Mouse (Mus musculus): ENCODE results near the gene Smpd1. TPM values are rescaled to one million over a fixed set of nuclear protein-coding genes. Genes with fewer than 3 reads are reported as not detected.
A peak's percentile ranks its signal among the peaks of the same experiment; 100 is the strongest.

Smpd1 gene
- polyA plus RNA-seq, 1 experiment from 2014 or later: 52.4 TPM

- no peak overlapping the region for H3K4me3 ChIP-seq
Observed at GRCm38 (mm10) chr7:105577377-105577871, 23.3 kb downstream of the Smpd1 start.

GRCm38 (mm10) chr7:105578481-105578880 is 24.3 kb downstream of the Smpd1 start:
- peaks cover 10% of the 10 kb centered on the region for H3K4me1 ChIP-seq (replicated peaks)
- no peak overlapping the region for H3K4me3 ChIP-seq
- H3K9me3 ChIP-seq (replicated peaks): no peaks in the 10 kb centered on the region
- H3K4me2 ChIP-seq: no peak overlapping the region
- no peak overlapping the region for H3K27ac ChIP-seq (ENCODE audit: poor library complexity, severe bottlenecking)
- WGBS: 76% methylated on average over 2 of the region's 2 CpGs
- H3K9ac ChIP-seq: no peak overlapping the region
- no peaks in the 10 kb centered on the region for H3K27me3 ChIP-seq (replicated peaks)
- peaks cover 8% of the 10 kb centered on the region for H3K36me3 ChIP-seq
- ATAC-seq (ENCODE audit: insufficient number of reproducible peaks, low FRiP score): no peak

More at GRCm38 (mm10) chr7:105577377-105577871, 23.3 kb downstream of the Smpd1 start:
- Histone ChIP-seq H3K36me3 (peaks cover 18% of the 10 kb centered on the region), H3K9me3 (replicated peaks) (no peaks in the 10 kb centered on the region), H3K4me1 (replicated peaks) (peaks cover 10% of the 10 kb centered on the region), H3K27ac (ENCODE audit: poor library complexity, severe bottlenecking) (no peak overlapping the region), H3K9ac (no peak overlapping the region), H3K4me2 (no peak overlapping the region), H3K27me3 (replicated peaks) (no peaks in the 10 kb centered on the region)
- WGBS: 80% methylated on average over 6 of the region's 6 CpGs
- no peak for ATAC-seq (ENCODE audit: insufficient number of reproducible peaks, low FRiP score)

GRCm38 (mm10) chr7:105580627-105581089 is 26.5 kb downstream of the Smpd1 start:
- H3K4me3 ChIP-seq: peak overlapping the region; percentile 87
- peaks cover 10% of the 10 kb centered on the region for H3K4me1 ChIP-seq (replicated peaks)
- H3K27ac ChIP-seq (ENCODE audit: poor library complexity, severe bottlenecking): peak overlapping the region; percentile 66
- H3K9me3 ChIP-seq (replicated peaks): no peaks in the 10 kb centered on the region
- WGBS: 2% methylated on average over 18 of the region's 22 CpGs
- H3K27me3 ChIP-seq (replicated peaks): no peaks in the 10 kb centered on the region
- peak; percentile 47 for ATAC-seq (ENCODE audit: insufficient number of reproducible peaks, low FRiP score)
- H3K9ac ChIP-seq: peak overlapping the region; percentile 79
- peak overlapping the region; percentile 84 for H3K4me2 ChIP-seq
- H3K36me3 ChIP-seq: no peaks in the 10 kb centered on the region

GRCm38 (mm10) chr7:105581094-105581703 is 27.0 kb downstream of the Smpd1 start, which contains the start of gene Apbb1:
Apbb1 (minus strand) TSS chr7:105581653.
- Histone ChIP-seq H3K4me3 (peak within 1 kb of the TSS; percentile 87), H3K36me3 (no peaks in the 10 kb centered on the region), H3K9me3 (replicated peaks) (no peaks in the 10 kb centered on the region), H3K27ac (ENCODE audit: poor library complexity, severe bottlenecking) (peak within 1 kb of the TSS; percentile 66), H3K4me1 (replicated peaks) (peaks cover 10% of the 10 kb centered on the region), H3K9ac (peak within 1 kb of the TSS; percentile 79), H3K27me3 (replicated peaks) (no peaks in the 10 kb centered on the region), H3K4me2 (peak within 1 kb of the TSS; percentile 84)
- ATAC-seq (ENCODE audit: insufficient number of reproducible peaks, low FRiP score): peak; percentile 95
- WGBS: under 1% methylated on average over 31 of the region's 54 CpGs

- Histone ChIP-seq H3K36me3 (no peaks in the 10 kb centered on the region), H3K9me3 (replicated peaks) (no peaks in the 10 kb centered on the region), H3K9ac (0 out of 2 replicates have a peak overlapping the region, but pooled peaks have one; percentile 7), H3K27ac (ENCODE audit: poor library complexity, severe bottlenecking) (peak overlapping the region; percentile 66), H3K4me3 (peak overlapping the region; percentile 87), H3K4me1 (replicated peaks) (peaks cover 10% of the 10 kb centered on the region), H3K27me3 (replicated peaks) (no peaks in the 10 kb centered on the region), H3K4me2 (peak overlapping the region; percentile 84)
- WGBS: 80% methylated on average over 2 of the region's 2 CpGs
- no peak for ATAC-seq (ENCODE audit: insufficient number of reproducible peaks, low FRiP score)
Observed at GRCm38 (mm10) chr7:105581959-105582358, 27.8 kb downstream of the Smpd1 start.

- Histone ChIP-seq H3K27ac (ENCODE audit: poor library complexity, severe bottlenecking) (no peak overlapping the region), H3K4me1 (replicated peaks) (peaks cover 9% of the 10 kb centered on the region; the same call in 1 of the 2 replicates), H3K9me3 (replicated peaks) (no peaks in the 10 kb centered on the region), H3K36me3 (no peaks in the 10 kb centered on the region), H3K9ac (no peak overlapping the region), H3K27me3 (replicated peaks) (no peaks in the 10 kb centered on the region), H3K4me2 (no peak overlapping the region), H3K4me3 (no peak overlapping the region)
- WGBS: 57% methylated on average over 9 of the region's 9 CpGs
- ATAC-seq (ENCODE audit: insufficient number of reproducible peaks, low FRiP score): no peak
Observed at GRCm38 (mm10) chr7:105588325-105588912, 34.3 kb downstream of the Smpd1 start.

GRCm38 (mm10) chr7:105590097-105590496 is 35.9 kb downstream of the Smpd1 start:
- Histone ChIP-seq H3K27me3 (replicated peaks) (no peaks in the 10 kb centered on the region), H3K4me2 (no peak overlapping the region), H3K36me3 (no peaks in the 10 kb centered on the region), H3K27ac (ENCODE audit: poor library complexity, severe bottlenecking) (no peak overlapping the region), H3K9me3 (replicated peaks) (no peaks in the 10 kb centered on the region), H3K9ac (no peak overlapping the region), H3K4me1 (replicated peaks) (peaks cover 9% of the 10 kb centered on the region; the same call in 1 of the 2 replicates), H3K4me3 (no peak overlapping the region)
- no peak for ATAC-seq (ENCODE audit: insufficient number of reproducible peaks, low FRiP score)
- 23% methylated on average over 7 of the region's 7 CpGs for whole genome bisulfite sequencing

- 42% methylated on average over 9 of the region's 9 CpGs for whole genome bisulfite sequencing
- no peaks in the 10 kb centered on the region for H3K27me3 ChIP-seq (replicated peaks)
- no peaks in the 10 kb centered on the region for H3K36me3 ChIP-seq
- no peaks in the 10 kb centered on the region for H3K4me1 ChIP-seq (replicated peaks)
- no peak overlapping the region for H3K27ac ChIP-seq (ENCODE audit: poor library complexity, severe bottlenecking)
- no peak overlapping the region for H3K4me2 ChIP-seq
- peaks cover 7% of the 10 kb centered on the region; the same call in 1 of the 2 replicates for H3K9me3 ChIP-seq (replicated peaks)
- ATAC-seq (ENCODE audit: insufficient number of reproducible peaks, low FRiP score): peak; percentile 63; the same call in 1 of the 2 replicates
- no peak overlapping the region for H3K4me3 ChIP-seq
- H3K9ac ChIP-seq: no peak overlapping the region
Observed at GRCm38 (mm10) chr7:105602860-105603623, 48.9 kb downstream of the Smpd1 start.

Other genes with a start within 250 kb of the Smpd1 start
- gene Olfr689, start 243.2 kb upstream of the Smpd1 start, polyA plus RNA-seq (2016; fragmentation: Nextera tagmentation; extraction: Ambion mirVana): not detected in 2 replicates
- gene Olfr690, start 220.3 kb upstream of the Smpd1 start, polyA plus RNA-seq (2016; fragmentation: Nextera tagmentation; extraction: Ambion mirVana): not detected in 2 replicates
- gene Olfr691, start 212.1 kb upstream of the Smpd1 start, polyA plus RNA-seq (2016; fragmentation: Nextera tagmentation; extraction: Ambion mirVana): not detected in 2 replicates
- gene Olfr692, start 186.1 kb upstream of the Smpd1 start, polyA plus RNA-seq (2016; fragmentation: Nextera tagmentation; extraction: Ambion mirVana): not detected in 2 replicates
- not detected in 2 replicates for gene Gm5901, start 179.3 kb upstream of the Smpd1 start, polyA plus RNA-seq (2016; fragmentation: Nextera tagmentation; extraction: Ambion mirVana)
- 34.0 and 36.2 TPM in 2 replicates for gene Fam160a2, start 154.3 kb upstream of the Smpd1 start, polyA plus RNA-seq (2016; fragmentation: Nextera tagmentation; extraction: Ambion mirVana)
- gene Cnga4, start 149.8 kb upstream of the Smpd1 start, polyA plus RNA-seq (2016; fragmentation: Nextera tagmentation; extraction: Ambion mirVana): not detected in 2 replicates
- gene Cckbr, start 128.6 kb upstream of the Smpd1 start, polyA plus RNA-seq (2016; fragmentation: Nextera tagmentation; extraction: Ambion mirVana): not detected in 2 replicates
- 68.1 and 72.6 TPM in 2 replicates for gene Cavin3, start 72.1 kb upstream of the Smpd1 start, polyA plus RNA-seq (2016; fragmentation: Nextera tagmentation; extraction: Ambion mirVana)
- gene Apbb1, start 27.3 kb downstream of the Smpd1 start, polyA plus RNA-seq (2016; fragmentation: Nextera tagmentation; extraction: Ambion mirVana): 48.8 and 52.9 TPM in 2 replicates
- 0.33 and 1.9 TPM in 2 replicates for gene Hpx, start 45.8 kb downstream of the Smpd1 start, polyA plus RNA-seq (2016; fragmentation: Nextera tagmentation; extraction: Ambion mirVana)
- gene Trim3, start 79.2 kb downstream of the Smpd1 start, polyA plus RNA-seq (2016; fragmentation: Nextera tagmentation; extraction: Ambion mirVana): 27.9 and 30.7 TPM in 2 replicates
- gene Timm10b, start 85.7 kb downstream of the Smpd1 start, polyA plus RNA-seq (2016; fragmentation: Nextera tagmentation; extraction: Ambion mirVana): 142 and 155 TPM in 2 replicates
- gene Arfip2, start 86.1 kb downstream of the Smpd1 start, polyA plus RNA-seq (2016; fragmentation: Nextera tagmentation; extraction: Ambion mirVana): 45.5 and 45.6 TPM in 2 replicates
- 14.1 and 14.8 TPM in 2 replicates for gene Gm45799, start 86.2 kb downstream of the Smpd1 start, polyA plus RNA-seq (2016; fragmentation: Nextera tagmentation; extraction: Ambion mirVana)
- gene Dnhd1, start 96.5 kb downstream of the Smpd1 start, polyA plus RNA-seq (2016; fragmentation: Nextera tagmentation; extraction: Ambion mirVana): 0.41 and 0.52 TPM in 2 replicates
- gene Ilk, start 182.2 kb downstream of the Smpd1 start, polyA plus RNA-seq (2016; fragmentation: Nextera tagmentation; extraction: Ambion mirVana): 384 and 391 TPM in 2 replicates
- gene Rrp8, start 183.0 kb downstream of the Smpd1 start, polyA plus RNA-seq (2016; fragmentation: Nextera tagmentation; extraction: Ambion mirVana): 29.1 and 30.9 TPM in 2 replicates
- 142 and 160 TPM in 2 replicates for gene Taf10, start 190.0 kb downstream of the Smpd1 start, polyA plus RNA-seq (2016; fragmentation: Nextera tagmentation; extraction: Ambion mirVana)
- gene Tpp1, start 197.9 kb downstream of the Smpd1 start, polyA plus RNA-seq (2016; fragmentation: Nextera tagmentation; extraction: Ambion mirVana): 87.7 and 97.8 TPM in 2 replicates
- gene Dchs1, start 233.3 kb downstream of the Smpd1 start, polyA plus RNA-seq (2016; fragmentation: Nextera tagmentation; extraction: Ambion mirVana): 8.7 and 9.4 TPM in 2 replicates

All from heart, embryonic 12.5 days (tissue).